Mouse (Mus musculus) kidney, embryonic 16.5 days (tissue): ENCODE results near the gene Zfp771. TPM values are rescaled to one million over a fixed set of nuclear protein-coding genes. Genes with fewer than 3 reads are reported as not detected.

Experiments used
- ATAC-seq: fragments of 200-750 bp; cut with Nextera tagmentation; 2 replicates; pipeline ENCODE4 v1.8.0; 2017; ENCODE audit warnings: moderate TSS enrichment; ENCODE audit not compliant: low FRiP score, low TSS enrichment
- H3K27ac ChIP-seq: fragments of 300-500 bp; sonication (generic); 2 replicates; pipeline ENCODE4 v1.5.1; 2014; ENCODE audit warnings: low read length
- H3K27me3 ChIP-seq: fragments of 300-500 bp; sonication (generic); 2 replicates; pipeline ENCODE4 v1.6.1; 2014; ENCODE audit warnings: low read length, control low read depth, mixed read lengths; ENCODE audit not compliant: insufficient read depth
- H3K36me3 ChIP-seq: fragments of 300-500 bp; sonication (generic); 2 replicates; pipeline ENCODE4 v1.6.1; 2014; ENCODE audit warnings: low read length, control low read depth, mixed read lengths; ENCODE audit not compliant: insufficient read depth
- H3K4me1 ChIP-seq: fragments of 300-500 bp; sonication (generic); 2 replicates; pipeline ENCODE4 v1.6.1; 2014; ENCODE audit warnings: low read length, control low read depth, mixed read lengths; ENCODE audit not compliant: insufficient read depth
- H3K4me2 ChIP-seq: fragments of 300-500 bp; sonication (generic); replicated peaks from 2 replicates; pipeline ENCODE4 v1.6.1; 2014; ENCODE audit warnings: low read depth, low read length
- H3K4me3 ChIP-seq: fragments of 300-500 bp; sonication (generic); 2 replicates; pipeline ENCODE4 v1.5.1; 2014; ENCODE audit warnings: mild to moderate bottlenecking, low read length
- H3K9ac ChIP-seq: fragments of 300-500 bp; sonication (generic); replicated peaks from 2 replicates; pipeline ENCODE4 v1.6.1; 2014; ENCODE audit warnings: low read length
- H3K9me3 ChIP-seq: fragments of 300-500 bp; sonication (generic); 2 replicates; pipeline ENCODE4 v1.6.1; 2016; ENCODE audit warnings: low read length, control low read depth
- WGBS: fragments of 180-500 bp; shearing (Covaris S2); extraction: QIAGEN DNeasy Blood & Tissue Kit; methylation state at CpG from one replicate; pipeline ENCODE4 v1.1.7; 2014; 5-methylcytosine and 5-hydroxymethylcytosine counted together
- polyA plus RNA-seq: library from polyadenylated mRNA; unstranded; fragments of >200 nt; fragmentation: Nextera tagmentation; extraction: Ambion mirVana; gene quantifications from 2 replicates; pipeline ENCODE4 v1.2.1, GENCODE M21; 2015

Gene Zfp771
- 60.5 and 64.3 TPM in 2 replicates for polyA plus RNA-seq

GRCm38 (mm10) chr7:127243870-127244657 lies at the start of gene Zfp771:
Zfp771 (plus strand) TSS chr7:127244274.
- H3K4me3 ChIP-seq = peak within 1 kb of the TSS; percentile 80
- H3K27ac ChIP-seq = peak within 1 kb of the TSS; percentile 95
- peaks cover 17% of the 10 kb centered on the region for H3K4me1 ChIP-seq
- peak within 1 kb of the TSS; percentile 72 for H3K4me2 ChIP-seq
- H3K9me3 ChIP-seq = no peaks in the 10 kb centered on the region
- no peaks in the 10 kb centered on the region for H3K27me3 ChIP-seq
- H3K9ac ChIP-seq = peak within 1 kb of the TSS; percentile 96
- peak; percentile 99 for ATAC-seq
- WGBS = 1% methylated on average over 50 of the region's 56 CpGs
- H3K36me3 ChIP-seq = peaks cover 3% of the 10 kb centered on the region

DNA sequence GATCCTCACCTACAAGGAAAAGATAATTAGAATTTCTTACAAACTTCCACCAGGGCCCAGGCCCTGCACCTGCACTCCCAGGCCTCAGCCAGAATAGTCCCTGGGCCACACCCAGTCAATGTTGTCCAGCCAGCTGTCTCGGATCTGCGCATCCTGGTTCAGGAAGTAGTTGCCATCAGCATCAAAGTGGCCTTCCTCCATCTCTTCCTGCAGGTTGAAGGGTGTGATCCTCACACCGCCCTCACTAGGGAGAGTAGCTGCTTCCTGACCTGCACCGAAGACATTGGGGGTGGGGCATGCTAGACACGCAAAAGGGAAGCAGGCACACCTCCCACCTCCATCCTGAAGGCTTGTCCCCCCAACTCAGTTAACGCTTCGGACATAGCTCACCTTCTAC lies 49.4 kb upstream of the Zfp771 start:
- peak overlapping the region; percentile 97; the same call in 1 of the 2 replicates for H3K27ac ChIP-seq

DNA sequence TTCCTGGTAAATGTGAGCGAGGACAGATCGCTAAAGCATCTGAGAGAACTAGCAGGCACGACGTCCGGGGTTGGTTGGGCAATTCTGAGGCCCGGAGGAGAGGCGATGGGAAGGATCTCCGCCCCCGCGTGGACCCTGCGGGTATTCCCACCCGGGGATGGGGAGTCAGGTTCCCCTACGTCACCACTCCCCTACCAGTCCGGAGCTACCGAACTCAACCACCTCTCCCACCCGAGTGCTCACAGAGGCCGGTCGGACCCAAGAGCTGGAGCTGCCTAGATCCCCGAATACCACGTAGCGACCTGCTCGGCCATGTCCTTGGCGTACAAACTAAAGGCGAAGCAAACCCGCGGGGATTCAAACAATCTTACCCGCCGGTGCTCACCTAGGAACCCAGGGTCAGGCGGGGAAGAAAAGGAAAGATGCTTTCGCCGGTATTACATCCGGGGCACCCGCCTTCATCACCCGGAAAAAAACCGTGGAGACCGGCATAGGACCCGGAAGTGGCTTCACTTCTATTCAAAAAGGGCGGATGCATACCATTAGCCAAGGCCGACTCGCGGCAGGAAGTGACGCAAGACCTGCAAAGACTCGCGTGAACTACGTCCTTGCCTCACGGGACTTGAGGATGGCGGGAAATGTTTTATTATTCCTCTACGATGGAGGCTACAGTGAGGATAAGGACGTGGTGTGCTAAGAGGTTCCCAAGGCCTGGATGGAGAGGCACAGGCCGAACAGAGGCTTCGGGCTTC lies 48.4 kb upstream of the Zfp771 start, which contains the start of gene Cd2bp2:
Cd2bp2 (minus strand) TSS at position 507 of the 752 bp plus-strand sequence.
- peak within 1 kb of the TSS; percentile 87 for H3K9ac ChIP-seq
- WGBS = under 1% methylated on average over 51 of the region's 51 CpGs
- no peaks in the 10 kb centered on the region for H3K9me3 ChIP-seq
- no peaks in the 10 kb centered on the region for H3K27me3 ChIP-seq
- peak within 1 kb of the TSS; percentile 96 for H3K4me2 ChIP-seq
- peaks cover 19% of the 10 kb centered on the region for H3K4me1 ChIP-seq
- peaks cover 70% of the 10 kb centered on the region for H3K36me3 ChIP-seq
- peak within 1 kb of the TSS; percentile 93 for H3K4me3 ChIP-seq
- peak within 1 kb of the TSS; percentile 97 for H3K27ac ChIP-seq
- ATAC-seq = peak; percentile 96

More for the DNA sequence above, 49.4 kb upstream of the Zfp771 start:
- 56% methylated on average over 7 of the region's 7 CpGs for WGBS
- Histone ChIP-seq H3K4me1 (peaks cover 19% of the 10 kb centered on the region), H3K36me3 (peaks cover 61% of the 10 kb centered on the region), H3K4me3 (peak overlapping the region; percentile 93), H3K9ac (peak overlapping the region; percentile 84), H3K4me2 (peak overlapping the region; percentile 96), H3K9me3 (no peaks in the 10 kb centered on the region), H3K27me3 (no peaks in the 10 kb centered on the region)
- ATAC-seq = no peak

GRCm38 (mm10) chr7:127196484-127196883 lies 47.6 kb upstream of the Zfp771 start:
- WGBS = 60% methylated on average over 11 of the region's 11 CpGs
- no peaks in the 10 kb centered on the region for H3K9me3 ChIP-seq

GRCm38 (mm10) chr7:127206606-127207005 lies 37.5 kb upstream of the Zfp771 start:
- peaks cover 16% of the 10 kb centered on the region for H3K4me1 ChIP-seq
- ATAC-seq = no peak
- peak overlapping the region; percentile 95 for H3K4me3 ChIP-seq
- peak overlapping the region; percentile 96 for H3K4me2 ChIP-seq
- H3K9me3 ChIP-seq = no peaks in the 10 kb centered on the region
- peaks cover 12% of the 10 kb centered on the region; the same call in 1 of the 2 replicates for H3K36me3 ChIP-seq
- H3K27me3 ChIP-seq = no peaks in the 10 kb centered on the region
- peak overlapping the region; percentile 92 for H3K9ac ChIP-seq
- 44% methylated on average over 2 of the region's 2 CpGs for WGBS
- H3K27ac ChIP-seq = peak overlapping the region; percentile 47; the same call in 1 of the 2 replicates

More at GRCm38 (mm10) chr7:127196484-127196883, 47.6 kb upstream of the Zfp771 start:
- H3K4me2 ChIP-seq = peak overlapping the region; percentile 95
- peaks cover 19% of the 10 kb centered on the region for H3K4me1 ChIP-seq
- H3K4me3 ChIP-seq = peak overlapping the region; percentile 93
- H3K9ac ChIP-seq = peak overlapping the region; percentile 87
- H3K36me3 ChIP-seq = peaks cover 70% of the 10 kb centered on the region
- H3K27ac ChIP-seq = peak overlapping the region; percentile 90
- ATAC-seq = no peak
- no peaks in the 10 kb centered on the region for H3K27me3 ChIP-seq

- H3K27ac ChIP-seq = peak overlapping the region; percentile 85
- peaks cover 9% of the 10 kb centered on the region; the same call in 1 of the 2 replicates for H3K36me3 ChIP-seq
- under 1% methylated on average over 50 of the region's 53 CpGs for WGBS
- H3K4me1 ChIP-seq = peaks cover 16% of the 10 kb centered on the region
- peak overlapping the region; percentile 92 for H3K9ac ChIP-seq
- H3K4me3 ChIP-seq = peak overlapping the region; percentile 95
- H3K27me3 ChIP-seq = no peaks in the 10 kb centered on the region
- peak overlapping the region; percentile 96 for H3K4me2 ChIP-seq
- ATAC-seq = peak; percentile 11
- no peaks in the 10 kb centered on the region for H3K9me3 ChIP-seq
These were observed 36.4 kb upstream of the Zfp771 start for GRCm38 (mm10) chr7:127207374-127208294.

DNA sequence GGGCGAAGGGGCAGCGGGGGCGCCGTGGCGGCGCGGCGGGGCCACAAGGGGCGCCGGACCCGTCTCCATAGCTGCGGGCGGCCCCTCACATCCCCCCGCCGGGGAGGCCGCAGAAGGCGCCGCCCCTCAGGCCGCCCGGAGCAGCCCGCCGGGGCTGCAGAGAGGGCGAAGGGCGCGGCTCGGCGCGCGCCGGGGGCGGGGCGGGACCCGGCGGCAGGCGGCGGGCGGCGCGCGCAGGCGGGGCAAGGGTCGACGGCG lies 35.9 kb upstream of the Zfp771 start, which contains the start of gene Tbc1d10b:
Tbc1d10b (minus strand) TSS at position 174 of the 258 bp plus-strand sequence.
- 0% methylated on average over 23 of the region's 44 CpGs for WGBS
- Histone ChIP-seq H3K4me2 (peak within 1 kb of the TSS; percentile 96), H3K27me3 (no peaks in the 10 kb centered on the region), H3K36me3 (peaks cover 4% of the 10 kb centered on the region; the same call in 1 of the 2 replicates), H3K27ac (peak within 1 kb of the TSS; percentile 85), H3K4me1 (peaks cover 16% of the 10 kb centered on the region), H3K9me3 (no peaks in the 10 kb centered on the region), H3K4me3 (peak within 1 kb of the TSS; percentile 95), H3K9ac (peak within 1 kb of the TSS; percentile 92)
- no peak; the same call in 1 of the 2 replicates for ATAC-seq

GRCm38 (mm10) chr7:127208553-127209438 lies 35.3 kb upstream of the Zfp771 start, which contains the start of gene Mylpf:
Mylpf (plus strand) TSS chr7:127208890.
- H3K4me2 ChIP-seq = peak within 1 kb of the TSS; percentile 96
- H3K36me3 ChIP-seq = no peaks in the 10 kb centered on the region
- H3K27me3 ChIP-seq = no peaks in the 10 kb centered on the region
- peak; percentile 96 for ATAC-seq
- WGBS = under 1% methylated on average over 44 of the region's 44 CpGs
- no peaks in the 10 kb centered on the region for H3K9me3 ChIP-seq
- peaks cover 16% of the 10 kb centered on the region for H3K4me1 ChIP-seq
- H3K4me3 ChIP-seq = peak within 1 kb of the TSS; percentile 95
- H3K9ac ChIP-seq = peak within 1 kb of the TSS; percentile 92
- H3K27ac ChIP-seq = peak within 1 kb of the TSS; percentile 85
